Mouse (Mus musculus) spleen, postnatal 10 days (tissue): Measurements from ENCODE around the gene Fxyd7.

Experiments used
- DNase-seq, 2 experiments: peaks; one replicate each; pipeline ENCODE4 v3.0.0; 2021 to 2022; ENCODE audit warnings: low spot score in 2 of 2

The Fxyd7 gene

DNA sequence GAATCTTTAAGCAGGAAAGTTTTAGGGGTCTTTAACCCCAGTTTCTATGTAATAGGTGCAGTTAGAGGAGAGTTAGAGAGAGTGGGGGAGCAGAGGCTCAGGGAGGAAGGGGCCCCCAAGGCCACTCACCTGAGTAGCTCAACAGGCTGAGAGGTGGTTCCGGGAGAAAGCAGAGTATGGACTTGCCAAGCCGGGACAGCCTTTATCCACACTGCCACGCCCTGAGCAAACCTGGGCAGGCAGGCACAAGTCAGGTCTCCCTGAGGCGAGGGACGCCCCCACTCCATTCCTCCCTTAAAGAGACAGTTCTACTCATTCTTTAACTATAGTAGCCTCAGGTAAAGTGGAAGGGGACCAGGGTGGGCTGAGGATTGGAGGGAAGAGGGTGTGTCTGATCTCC lies 25.2 kb upstream of the Fxyd7 start, which contains the start of gene Fxyd3:
Fxyd3 (minus strand) TSS at position 213 of the 400 bp plus-strand sequence.
- DNase-seq = no peak

DNA sequence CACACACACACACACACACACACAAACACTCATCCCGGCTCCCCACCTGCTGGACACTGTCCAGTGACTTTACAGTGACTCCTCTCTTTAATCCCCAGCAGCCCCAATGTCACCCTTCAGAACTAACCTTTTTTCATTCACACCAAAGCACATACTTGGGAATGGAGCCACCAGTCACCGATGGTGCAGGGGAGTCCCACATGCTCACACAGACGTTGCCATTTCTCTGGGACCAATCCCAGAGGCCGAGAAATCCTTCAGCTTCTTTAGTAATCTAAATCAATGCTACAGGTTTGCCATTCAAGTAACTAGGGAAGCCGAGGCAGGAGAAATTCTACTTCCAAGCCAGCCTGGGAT lies 23.4 kb upstream of the Fxyd7 start:
- DNase-seq = no peak

DNA sequence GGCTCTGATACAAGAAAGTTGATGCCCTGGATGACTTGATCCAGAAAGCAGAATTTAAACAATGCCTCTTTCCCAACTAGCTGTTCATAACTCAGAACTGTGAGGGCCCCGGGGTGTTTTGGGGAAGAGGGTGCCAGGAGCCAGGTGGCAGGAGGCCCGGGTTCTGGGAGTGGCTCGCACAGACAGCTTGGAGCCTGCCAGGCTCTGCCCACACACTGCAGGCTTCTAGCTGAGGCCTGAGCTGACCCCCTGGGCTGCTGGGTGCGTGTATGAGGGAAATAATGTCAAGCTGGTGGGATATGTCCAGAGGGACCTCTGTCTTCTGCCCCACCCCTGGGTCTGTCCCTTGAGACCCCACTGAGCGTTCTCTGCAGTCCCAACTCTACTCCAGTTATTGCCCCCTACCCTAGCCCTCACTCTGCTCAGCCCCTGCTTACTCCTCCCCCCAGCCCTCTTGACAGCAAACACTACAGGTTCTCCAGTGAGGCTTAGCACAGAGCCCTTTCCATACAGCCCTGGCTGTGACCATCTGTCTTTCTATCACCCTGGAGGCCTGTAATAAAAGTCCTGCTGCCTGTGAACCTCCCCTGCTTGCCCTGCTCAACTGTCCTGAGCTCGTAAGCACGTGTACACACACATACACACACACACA lies 22.9 kb upstream of the Fxyd7 start:
- no peak for DNase-seq

DNA sequence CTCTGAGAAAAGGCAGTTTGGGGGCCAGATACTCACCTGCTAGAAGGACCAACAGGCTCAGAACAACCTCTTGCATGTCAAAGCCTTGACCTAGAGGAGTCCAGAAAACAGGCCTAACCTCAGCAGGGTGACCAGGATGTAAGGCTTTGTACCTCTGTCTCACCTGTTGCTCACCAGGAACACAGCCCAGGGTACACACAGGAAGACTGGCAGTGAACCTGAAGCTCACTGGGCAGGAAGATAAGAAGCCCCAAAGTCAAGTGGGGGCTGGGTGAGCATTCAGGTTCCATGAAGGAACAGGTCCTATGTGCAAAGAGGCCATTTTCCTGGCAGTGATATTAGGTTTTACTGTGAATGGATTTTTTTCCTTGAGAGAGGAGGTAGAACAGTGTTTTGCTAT lies 22.3 kb upstream of the Fxyd7 start:
- DNase-seq = no peak

DNA sequence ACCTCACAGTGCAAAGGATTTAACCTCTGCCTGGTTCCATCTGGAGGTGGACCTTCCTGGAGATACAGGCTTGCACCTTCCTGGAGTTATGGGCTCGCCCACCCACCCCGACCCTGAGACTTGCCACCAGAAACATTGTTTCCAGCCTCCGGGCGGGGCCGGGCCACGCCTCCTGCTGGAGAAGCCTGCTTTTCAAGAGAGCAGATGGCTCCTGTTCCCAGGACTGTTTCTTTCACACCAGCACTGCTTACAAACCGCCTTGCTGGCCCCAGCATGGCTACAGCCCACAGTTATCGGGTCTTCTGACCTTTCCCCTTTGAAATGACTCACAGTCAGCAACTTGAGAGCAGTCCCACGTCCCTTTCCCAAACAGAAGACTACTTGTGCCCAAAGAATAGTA lies 21.1 kb upstream of the Fxyd7 start:
- DNase-seq = no peak

DNA sequence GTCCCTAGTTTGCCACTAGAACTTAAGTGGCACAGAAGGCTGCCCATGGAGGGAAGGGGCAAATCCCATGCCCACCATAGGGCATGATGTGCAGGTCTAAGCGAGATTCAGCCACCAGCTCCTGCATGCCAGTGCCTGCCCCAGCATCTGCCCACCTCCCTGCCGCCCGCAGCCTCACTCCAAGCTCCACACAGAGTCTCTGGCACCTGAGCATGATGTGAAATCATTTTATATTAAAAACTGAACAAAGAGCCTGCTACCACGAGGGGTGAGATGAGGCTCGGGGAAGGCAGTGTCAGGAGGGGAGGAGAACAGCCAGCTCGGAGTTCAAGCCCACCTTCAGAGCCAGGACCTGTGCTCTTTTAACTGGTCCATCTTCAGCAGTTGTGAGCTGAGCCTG lies 19.1 kb upstream of the Fxyd7 start:
- DNase-seq = no peak

DNA sequence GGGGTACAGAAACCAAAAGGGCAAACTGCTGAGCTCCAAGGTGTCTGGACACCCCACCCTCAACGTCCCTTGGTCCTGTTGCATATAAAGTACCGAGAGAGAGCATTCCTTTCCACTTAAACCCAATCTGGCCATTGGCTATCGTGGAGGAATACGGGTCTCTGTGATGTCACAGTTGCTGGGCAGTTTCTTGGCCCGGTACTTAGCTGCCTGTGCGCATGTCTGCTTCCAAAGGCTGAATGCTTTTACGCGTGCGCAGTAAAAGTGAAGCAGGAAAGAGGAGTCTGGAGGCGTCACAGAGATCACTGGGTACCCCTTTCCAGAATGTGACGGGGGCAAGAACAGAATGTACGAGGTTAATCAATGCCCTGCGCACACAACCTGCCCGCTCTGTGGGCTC lies 18.2 kb upstream of the Fxyd7 start:
- DNase-seq = no peak

DNA sequence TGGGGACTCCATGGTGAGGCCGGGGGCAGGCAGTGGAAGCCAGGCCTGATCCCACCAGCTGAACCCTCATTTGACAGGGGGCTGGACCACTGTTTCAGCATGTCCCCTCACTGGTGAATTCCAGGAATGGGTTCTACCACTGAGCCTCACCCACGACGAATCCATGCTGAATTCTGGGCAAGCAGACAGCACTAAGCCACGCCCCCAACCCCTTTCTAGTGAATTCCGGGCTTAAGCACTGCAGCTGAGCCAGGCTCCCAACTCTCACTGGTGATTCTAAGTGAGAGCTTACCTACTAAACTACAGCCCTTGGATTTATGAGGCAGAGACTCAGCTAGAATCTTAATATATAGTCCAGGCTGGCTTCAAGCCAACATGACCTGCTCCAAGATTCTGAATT lies 16.6 kb upstream of the Fxyd7 start:
- no peak for DNase-seq

DNA sequence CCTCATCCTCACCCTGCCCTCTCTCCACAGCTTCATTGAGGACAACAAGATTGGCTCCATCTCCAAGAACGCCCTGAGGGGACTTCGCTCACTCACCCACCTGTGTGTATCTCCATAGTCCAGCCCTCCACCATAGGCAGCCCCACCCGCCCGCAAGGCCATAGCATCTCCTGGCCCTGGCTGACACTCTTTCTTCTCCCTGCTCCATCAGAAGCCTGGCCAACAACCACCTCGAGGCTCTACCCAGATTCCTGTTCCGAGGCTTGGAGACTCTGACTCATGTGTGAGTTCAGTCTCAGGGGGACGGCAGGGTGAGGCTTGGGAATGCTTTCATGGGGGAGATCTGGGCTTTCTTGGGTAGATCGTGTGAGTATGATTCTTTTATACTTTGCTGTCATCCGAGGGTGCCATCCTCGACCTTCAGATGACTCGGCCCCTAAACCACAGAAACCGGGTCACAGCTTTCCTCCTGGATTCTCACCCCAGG lies 11.8 kb upstream of the Fxyd7 start:
- DNase-seq = no peak

DNA sequence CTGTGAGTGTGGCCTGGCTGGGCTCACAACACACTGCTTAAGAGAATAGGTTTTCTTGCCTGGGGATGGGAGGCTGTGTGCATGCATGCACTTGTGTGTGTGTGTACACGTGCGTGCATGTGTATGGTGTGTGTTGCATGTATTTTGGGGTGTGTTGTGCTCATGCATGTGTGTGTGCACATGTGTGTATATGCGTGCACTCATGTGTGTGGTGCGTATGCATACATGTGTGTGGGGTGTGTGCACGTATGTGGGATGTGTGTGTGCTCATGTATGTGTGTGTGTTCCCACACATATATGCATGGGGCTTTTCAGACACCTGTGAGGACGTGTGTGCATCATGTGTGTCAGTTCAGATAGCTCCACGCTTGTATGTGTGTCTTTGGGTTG lies 9.3 kb upstream of the Fxyd7 start:
- no peak for DNase-seq

DNA sequence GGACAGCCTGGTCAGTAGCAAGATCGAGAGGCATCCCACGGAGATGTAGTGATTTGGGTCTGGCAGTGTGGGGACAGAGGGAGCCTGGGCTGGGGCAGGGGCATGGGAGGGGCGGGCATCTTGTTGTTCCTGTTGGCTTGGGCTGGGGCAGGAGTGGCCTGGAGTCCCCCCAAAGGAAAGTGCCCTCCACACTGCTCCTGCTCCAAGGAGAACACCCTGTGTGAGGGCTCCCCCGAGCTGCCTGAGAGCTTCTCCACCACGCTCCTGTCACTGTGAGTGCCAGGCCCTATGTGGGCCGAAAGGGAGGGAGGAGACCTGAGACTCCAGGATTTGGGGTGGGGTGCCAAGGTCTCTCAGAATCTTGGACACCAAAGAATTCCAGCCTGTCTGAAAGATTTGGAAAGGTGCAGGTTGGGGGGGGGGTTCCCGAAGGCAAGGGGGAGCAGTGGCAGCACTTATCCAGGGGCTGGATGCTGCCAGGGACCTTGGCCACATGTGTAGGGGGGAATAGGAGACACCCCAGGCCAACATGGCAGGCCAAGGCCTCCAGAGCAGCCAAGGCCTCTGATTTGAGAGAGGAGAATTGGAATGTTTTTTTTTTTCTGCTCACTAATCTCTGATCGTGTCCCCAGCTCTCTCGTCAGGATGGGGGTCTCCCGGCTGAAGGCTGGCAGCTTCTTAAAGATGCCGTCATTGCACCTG lies 8.8 kb upstream of the Fxyd7 start:
- DNase-seq = no peak

DNA sequence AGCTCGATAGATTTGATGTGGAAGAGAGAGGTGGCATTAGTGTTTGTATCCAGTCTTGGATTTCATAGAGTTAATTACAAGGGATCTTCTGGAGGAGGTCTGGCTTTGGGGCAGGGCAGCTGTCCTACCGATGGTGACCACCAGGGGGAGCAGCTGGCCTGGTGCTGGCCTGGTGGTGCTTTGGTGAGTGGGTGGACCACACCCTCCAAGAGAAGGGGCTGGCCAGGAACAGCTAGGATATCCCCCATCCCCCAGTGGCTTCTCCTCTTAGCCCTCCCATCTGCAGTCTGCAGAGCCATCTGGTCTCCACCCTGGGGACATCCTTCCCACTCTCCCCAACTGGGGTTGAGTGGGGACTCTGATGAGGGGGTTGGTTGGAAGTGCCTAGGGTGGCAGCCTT lies 7.8 kb upstream of the Fxyd7 start, which contains the start of gene Lgi4:
Lgi4 (plus strand) TSS at position 235 of the 400 bp plus-strand sequence.
- DNase-seq = peak; percentile 74 to 80

DNA sequence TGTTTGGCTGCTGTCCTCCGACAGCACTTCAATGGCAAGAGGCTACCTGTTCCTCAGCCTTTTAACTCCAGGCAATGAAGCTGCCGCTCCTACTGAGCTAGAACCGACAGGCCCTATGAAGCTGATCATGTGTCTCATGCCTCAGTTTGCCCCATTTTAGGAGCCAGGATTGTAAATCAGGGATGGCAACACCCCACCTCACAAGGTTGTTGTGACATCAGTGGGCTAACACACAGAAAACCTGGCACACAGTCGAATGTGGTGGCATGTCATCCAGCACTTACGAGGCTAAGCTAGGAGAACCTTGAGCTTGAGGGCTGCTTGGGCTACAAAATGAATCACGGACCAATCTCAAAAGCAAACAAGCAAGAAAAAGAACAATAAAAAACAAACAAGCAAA lies 6.9 kb upstream of the Fxyd7 start:
- no peak for DNase-seq

DNA sequence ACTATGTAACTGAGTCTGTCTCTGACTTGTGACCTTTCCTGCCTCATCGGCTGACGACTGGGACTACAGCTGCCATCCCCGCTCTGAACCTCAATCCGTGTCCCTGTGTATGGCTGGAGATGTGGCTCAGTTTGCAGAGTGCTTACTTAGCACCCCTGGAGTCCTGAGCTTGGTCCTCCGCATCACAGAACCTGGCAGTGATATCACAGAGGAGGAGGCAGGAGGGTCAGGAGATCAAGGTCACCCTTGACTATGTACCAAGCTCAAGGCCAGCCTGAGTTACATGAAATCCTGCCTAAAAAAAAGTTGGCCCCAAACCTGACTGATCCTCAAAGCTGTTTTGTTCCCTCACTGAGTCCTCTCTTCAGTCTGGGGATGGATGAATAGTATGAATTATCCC lies 6.5 kb upstream of the Fxyd7 start:
- no peak for DNase-seq

DNA sequence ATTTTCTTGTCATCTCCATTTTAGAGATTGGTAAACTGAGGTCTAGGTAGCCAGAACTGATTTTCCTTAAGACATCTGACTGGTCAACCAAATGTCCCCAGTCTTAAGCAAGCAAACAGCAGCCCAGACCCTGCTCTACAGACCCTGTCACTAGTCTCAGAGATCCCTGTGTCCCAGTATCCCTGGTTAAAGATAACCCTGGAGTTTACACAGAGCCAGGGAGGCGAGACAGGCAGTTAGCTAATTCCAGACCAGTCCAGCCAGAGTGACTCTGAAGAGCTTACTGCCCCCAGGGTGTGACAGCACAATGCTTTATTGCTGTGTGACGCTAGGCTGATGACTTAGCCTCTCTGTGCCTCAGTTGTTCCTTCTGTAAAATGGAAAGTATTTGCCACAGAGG lies 5.8 kb upstream of the Fxyd7 start, which contains the start of gene Fxyd1:
Fxyd1 (minus strand) TSS at position 129 of the 400 bp plus-strand sequence.
- no peak for DNase-seq

DNA sequence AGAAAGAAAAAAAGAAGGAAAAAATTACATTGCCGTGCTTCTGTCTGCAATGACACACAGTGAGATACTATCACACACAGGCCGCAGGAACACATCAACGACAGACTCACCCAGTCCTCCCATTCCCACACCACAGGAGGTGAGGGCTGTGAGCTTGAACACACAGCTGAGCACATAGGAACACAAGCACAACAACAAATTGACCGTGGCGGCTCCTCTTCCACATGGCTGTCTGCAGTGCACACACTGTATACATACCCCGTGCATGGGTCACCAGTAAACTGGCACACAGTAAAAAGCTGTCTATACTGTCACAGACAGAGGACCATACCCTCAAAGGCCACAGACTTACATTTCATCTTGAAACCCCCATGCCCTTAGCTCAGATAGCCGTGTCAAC lies 5.2 kb upstream of the Fxyd7 start:
- DNase-seq = no peak

DNA sequence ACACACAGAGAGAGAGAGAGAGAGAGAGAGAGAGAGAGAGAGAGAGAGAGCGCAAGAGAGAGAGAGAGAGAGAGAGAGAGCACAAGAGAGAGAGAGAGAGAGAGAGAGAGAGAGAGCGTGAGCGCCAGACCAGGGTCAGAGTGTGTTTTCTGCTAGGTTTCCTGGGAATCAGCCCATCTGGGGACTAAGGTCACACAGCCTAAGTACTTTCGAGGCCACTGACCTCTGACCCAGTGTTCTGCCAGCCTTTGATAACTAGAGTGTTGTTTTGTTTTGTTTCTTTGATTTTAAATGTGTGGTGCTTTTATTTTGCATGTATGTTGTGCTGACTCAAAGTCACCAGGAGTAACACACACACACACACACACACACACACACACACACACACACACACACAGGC lies 4.6 kb upstream of the Fxyd7 start:
- no peak for DNase-seq

DNA sequence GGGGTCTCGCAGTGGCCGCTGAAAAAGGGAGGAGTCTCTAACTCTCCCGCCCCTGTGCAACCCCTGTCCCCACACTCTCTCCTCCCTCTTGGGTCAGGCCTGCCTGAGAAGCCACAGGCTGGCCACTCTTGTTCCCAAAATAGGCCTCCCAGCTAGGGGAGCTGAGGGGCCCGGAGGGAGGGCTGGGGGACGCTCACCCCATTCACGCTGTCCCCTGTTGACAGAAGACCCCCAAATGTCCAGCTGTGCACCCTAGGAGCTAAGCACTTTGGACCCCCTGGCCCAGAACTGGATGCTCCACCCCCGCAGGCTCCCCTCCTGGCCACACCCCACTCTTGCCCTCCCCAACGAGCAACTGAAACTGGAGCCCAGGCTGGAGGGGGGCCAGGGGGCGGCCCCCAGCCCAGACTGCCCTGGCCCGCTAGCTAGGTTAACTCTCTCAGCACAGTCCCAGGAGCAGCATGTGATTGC lies 4.1 kb upstream of the Fxyd7 start:
- no peak for DNase-seq

DNA sequence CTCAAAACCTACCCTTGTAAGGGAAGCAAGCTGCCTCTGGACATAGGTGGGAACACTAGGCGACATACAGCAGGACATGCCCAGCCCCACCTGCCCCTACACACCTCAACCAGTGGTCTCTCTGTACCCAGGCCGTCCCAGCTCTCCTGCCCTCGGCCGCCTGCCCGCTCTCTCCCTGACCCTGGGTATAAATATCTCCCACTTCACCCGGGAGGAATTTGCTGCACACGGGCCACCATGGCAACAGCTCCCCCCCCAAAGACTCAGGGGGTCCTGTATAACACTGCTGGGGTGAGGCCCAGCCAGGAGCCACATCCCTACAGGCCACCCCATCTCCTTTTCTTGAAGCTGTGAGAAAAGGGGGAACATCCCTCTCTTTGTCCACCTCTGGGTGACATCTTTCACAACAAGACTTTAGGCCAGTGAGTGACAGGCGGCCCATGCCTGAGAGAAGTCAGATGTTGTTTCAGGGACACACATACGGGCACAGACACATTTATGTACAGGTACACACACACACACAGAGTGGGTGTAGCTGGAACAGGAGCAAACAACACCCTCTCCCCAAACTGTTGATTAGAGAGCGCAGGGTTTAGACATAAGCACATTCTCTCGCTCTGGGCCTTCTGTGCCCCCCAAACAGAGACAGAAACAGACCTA lies 3.5 kb upstream of the Fxyd7 start:
- no peak for DNase-seq

DNA sequence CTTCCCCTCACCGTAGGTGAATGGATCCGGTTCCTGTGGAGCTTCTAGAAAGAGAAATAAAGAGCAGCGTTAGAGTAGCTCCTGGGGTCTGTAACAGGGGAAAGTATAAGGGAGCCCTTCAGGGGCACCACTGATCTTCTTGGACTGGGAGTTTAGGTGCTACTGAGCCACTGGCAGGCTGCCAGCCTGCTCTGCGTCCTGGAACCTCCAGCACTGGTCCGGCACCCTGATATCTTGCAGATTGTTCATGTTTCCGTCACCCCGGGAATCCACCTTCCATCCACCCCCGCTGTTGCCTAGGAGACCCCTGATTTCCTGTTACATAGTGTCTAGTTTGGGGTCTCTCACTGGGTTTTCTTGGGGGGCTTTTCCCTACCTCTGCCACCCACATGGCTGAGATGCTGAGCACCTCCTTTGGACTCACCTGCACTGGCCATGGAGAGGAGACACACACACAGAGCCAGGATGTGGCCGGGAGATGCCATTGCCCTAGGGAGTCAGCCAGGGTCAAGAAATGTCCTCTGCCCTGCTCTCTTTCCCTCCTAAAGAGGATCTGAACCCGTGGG lies 2.7 kb upstream of the Fxyd7 start:
- DNase-seq = no peak

DNA sequence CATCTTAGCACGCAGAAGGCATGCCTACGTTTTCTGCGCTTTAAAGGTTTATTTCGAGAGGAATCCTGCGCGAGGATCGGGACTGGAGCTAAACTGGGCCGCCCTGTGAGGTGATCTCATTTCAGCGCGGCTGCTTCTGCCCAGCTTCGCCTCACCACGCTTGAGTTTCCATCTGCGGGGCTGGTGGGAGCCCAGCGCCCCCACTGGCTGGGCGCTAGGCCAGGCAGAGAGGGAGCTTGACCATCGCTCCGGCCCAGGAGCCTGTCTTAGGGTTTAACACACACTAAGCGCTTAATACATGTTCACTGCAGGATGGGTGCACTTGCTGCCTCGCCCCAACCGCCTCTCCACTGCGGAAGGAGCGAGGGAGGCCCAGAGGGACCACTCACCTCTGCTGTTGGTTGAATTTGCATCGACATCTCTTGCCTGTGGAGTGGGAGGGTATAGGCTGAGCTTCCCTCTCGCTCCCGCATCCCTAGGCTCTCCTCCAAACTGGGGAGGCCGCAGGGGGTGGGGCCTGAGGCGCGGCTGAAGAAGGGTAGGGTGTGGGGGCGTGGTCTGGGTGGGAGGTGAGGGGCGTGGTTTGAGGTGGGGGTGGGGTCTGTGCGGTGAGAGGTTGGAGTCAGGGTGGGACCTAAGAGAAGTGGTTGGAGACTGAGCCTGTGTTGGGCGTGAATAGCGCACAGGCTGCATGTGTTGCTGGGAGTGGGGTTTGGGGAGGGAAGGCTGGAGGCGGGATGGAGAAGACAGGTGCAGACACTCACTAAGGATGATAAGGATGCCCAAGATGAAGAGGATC lies 1.6 kb upstream of the Fxyd7 start:
- peak in 1 of 2 experiments; percentile 42 for DNase-seq

DNA sequence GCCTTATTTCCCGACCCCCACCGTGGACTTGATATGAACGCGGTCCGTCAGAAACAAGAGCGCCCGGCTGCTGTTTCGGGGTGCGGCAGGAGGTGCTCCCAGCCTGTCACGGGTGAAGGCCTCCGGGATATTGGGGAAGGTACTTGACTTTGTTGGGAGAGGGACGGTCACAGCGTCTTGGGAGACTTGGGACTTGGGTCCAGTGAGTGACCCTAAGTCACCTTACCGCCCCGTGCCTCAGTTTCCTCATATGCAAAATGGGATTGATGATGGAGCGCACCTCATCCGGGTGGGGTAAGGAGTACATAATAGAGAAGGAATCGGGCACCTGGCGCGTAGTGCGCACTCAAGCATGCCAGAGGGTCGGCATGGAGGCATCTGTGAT lies 976 bp upstream of the Fxyd7 start:
- no peak for DNase-seq
